Mouse (Mus musculus): ENCODE results near the gene Srsf2.
A peak's percentile ranks its signal among the peaks of the same experiment; 100 is the strongest.
"Not testable (repeated sequence)": the region's sequence is repeated elsewhere in the genome, so short reads cannot be mapped to it uniquely, and the experiment has no call there.

Gene Srsf2

DNA sequence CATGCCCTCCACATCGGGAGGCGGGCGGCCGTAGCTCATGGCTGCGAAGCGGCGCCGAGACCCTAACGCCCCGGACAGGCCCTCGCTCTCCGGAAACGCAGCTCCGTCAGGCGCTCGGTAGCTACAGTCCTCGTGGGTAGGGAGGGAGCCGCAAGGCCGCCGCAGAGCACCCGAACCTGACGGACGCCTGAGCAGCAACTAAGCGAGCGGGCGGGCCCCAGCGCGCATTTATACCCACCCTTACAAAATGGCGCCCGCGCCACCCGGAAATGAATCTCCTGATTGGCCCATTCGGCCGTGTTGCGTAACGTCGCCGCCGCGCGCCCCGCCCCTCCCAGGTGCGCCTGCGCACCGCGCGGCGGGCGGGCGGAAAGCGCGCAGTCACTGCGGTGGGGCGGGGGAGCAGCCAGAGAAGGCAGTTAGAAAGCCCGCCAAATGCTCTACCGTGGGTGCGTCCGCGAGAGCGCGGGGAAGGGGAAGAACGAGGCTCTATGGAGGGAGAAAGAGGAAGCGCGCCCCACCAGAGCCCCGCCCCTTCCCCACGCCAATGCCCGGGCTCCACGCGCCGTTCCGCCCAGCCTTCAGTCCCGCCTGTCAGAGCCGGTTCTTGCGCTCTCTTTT lies at the start of gene Srsf2:
Srsf2 (minus strand) TSS at position 204 of the 621 bp plus-strand sequence.
- peak; percentile 97 to 98 for DNase-seq

DNA sequence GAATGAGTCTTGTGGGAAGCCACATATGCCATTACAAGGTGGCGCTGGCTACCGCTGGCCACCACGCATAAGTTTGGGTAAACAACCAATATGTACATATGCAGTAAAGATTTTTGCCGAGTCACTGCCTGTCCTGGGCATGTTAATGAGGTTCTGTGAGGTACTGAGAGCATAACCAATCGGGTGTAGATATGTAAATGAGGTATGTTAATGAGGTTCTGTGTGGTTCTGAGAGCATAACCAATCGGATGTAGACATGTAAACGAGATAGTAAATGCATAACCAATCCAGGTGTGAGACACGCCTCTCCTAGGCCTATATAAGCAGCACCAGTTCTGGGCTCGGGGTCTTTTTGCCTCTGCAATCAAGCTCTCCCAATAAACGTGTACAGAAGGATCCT lies 49.7 kb upstream of the Srsf2 start:
- DNase-seq: not testable (repeated sequence)

DNA sequence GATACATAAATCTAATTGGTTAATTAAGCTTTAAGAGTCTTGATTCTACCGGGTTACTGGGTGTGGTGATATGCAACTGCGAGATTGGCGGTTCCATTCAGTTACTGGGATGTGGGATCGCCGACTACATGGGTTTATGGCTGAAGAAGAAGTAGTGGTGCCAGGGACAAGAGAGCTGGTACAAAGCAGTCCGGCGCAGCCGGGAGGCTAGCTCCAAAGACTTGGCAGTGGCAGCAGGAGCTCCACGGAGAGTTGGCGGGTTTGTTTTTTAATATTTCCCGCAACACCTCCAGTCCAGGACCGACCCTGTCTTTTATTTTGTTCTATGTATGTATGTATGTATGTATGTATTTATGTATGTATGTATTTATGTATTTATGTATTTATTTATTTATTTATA lies 46.4 kb upstream of the Srsf2 start:
- DNase-seq: no peak

DNA sequence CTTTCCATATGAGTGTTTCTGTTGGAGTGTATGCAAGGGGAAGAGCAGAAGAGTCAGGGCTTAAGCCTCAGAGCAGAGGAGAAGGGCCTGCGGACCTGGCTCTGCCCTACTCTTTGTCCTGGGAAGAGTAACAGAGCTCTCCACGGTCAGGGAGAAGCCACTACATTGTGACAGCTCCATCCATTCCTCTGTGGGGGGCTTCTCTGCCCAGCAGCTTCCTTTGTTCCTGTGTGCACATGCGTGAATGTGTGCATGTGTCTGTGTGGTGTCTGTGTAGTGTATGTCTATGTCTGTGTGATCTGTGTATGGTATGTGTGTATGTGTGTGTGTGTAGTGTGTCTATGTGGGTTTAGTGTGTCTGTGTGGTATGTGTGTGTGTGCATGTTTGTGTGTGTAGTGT lies 42.5 kb upstream of the Srsf2 start:
- no peak for DNase-seq

DNA sequence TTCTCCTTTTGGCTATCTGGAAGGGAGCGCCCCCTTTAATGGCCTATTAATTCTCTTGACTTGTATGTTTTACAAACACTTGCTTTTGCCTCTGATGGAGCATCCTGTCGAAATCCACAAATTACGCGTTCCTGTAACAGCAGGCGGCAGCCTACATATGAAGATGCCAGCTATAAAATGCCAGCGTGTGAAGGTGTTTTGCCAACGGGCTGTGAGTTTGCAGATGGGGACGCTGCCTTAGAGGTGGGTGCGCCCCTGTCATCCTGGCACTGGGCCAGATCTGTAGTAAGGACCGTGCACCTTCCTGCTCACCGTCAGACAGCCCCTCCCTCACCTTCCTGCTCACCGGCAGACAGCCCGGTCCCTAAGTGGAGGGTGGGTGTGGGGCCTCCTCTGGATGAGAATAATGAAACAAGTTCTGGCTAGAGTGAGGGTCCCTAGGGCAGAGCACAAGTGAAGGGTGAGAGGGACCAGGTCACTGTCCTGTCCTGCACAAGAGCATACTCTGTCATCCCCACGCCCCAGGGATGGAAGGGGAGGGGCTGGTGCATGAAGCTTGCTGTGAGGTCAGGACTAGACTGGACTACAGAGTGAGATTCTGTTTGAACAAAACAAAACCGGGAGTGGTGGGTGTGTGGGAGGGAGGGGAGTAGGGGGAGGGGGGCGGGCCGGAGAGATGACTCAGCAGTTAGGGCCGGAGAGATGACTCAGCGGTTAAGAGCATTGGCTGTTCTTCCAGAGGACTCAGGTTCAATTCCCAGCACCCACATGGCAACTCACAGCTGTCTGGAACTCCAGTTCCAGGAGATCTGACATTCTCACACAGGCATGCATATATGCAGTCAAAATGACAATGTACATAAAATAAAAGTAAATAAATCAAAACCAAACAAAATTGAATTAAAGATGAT lies 40.9 kb upstream of the Srsf2 start:
- DNase-seq: no peak

DNA sequence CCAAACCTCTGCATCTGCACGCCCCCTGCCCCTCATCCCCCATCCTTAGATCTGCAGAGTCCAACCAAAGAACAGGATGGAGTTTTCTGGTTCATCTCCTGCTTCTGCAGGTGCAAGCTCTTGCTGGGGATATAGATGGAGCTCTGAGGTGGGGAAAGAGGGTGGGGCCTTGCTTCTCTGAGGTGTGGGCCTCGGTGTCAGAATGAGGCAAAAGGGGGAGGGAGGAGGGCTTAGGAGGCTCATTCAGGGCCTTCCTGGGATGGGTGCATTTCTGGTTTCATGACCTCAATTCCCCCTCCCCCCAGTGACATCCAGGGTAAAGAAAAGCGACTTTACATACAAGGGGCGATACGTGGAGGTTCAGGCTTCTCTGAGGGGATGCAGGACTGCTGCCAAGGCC lies 34.2 kb upstream of the Srsf2 start:
- no peak for DNase-seq

DNA sequence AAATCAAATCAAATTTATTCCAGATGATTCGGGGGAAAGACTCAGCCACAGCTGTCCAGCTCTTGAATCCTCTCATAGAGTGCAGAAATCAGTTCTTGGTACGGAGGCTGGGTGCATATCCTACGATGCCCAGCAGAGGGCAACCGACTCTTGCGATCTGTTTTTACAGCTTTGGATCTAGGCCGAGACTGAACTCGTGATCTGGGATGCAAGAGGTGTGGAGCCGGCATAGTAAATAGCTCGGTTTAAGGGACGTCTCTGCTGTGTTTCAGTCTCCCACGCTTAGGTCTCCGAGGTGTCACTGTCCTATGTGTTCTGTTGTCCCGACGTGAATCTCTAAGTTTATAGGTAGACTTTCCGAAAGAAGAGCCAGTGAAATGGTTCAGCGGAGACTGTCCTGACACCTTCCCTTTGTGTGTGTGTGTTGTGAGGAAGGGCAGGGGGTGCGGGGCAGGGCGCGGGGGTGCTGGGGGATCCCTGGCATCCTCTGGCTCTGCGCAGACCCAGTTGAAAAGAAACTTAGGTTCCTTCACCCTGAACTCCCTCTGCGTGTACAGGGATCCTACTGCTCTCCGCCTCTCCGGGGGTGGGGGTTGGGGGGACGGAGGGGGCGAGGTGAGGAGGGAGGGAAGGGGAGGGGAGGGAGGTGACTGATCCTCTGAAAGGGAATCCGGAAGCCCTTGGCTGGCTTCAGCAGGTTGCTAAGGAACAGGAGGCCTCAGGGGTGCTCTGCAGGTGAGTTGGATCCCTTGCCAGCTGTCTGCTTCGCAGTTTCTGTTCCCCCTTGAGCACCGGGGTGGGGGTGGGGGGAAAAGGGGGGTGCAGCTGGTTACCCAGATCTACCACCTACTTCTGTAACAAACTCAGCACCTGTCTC lies 32.6 kb upstream of the Srsf2 start:
- peak; percentile 76 to 77 for DNase-seq

DNA sequence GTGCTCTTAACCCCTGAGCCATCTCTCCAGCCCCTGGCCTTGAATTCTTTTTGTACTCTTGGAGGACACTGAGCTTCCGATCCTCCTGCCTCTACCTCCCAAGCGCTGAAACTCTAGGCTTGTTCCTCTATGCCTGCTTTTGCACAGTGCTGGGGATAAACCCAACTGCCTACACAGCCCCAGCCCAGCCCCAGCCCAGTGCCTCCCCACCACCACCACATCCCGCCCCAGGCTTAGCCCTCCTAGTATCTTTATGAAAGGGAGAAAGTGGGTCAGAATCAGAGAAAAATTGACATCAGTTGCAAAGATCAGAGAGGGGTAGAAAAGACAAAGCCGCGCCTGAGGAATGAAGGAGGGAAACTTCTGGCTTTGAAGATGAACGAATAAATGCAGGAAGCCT lies 31.2 kb upstream of the Srsf2 start:
- no peak for DNase-seq

DNA sequence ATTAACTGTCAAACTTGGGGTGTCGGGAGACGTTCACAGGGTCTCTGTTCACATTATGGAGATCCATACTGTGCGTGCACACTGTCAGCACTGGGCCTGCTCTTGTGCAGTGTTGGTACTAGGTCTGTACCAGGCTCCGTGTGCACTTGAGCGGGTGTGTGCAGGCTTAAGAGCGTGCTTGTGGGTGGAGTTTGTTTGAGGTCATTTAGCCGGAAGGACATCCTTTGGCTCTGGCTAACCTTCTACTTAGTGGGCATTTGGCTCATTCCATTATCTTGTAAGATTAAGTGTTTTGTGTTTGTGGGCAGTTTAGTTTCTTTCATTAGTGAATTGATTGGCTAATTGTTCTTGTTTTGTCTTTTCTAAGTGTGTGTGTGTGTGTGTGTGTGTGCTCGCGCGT lies 29.6 kb upstream of the Srsf2 start:
- DNase-seq: no peak

DNA sequence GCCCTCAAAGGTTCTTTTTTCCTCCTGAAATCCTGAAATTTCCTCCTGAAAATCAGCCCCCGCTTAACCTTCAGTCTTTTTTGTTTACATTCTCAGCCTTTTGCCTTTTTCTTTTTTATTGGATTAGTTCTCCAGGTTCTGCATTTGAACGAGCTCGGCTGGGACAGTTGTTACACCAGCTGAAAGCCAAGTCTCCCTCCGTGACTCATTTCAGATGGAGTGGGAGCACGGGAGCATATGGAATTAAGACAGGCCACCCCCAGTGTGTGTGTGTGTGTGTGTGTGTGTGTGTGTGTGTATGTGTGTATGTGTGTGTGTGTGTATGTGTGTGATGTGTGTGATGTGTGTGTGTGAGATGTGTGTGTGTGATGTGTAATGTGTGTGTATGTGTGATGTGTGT lies 28.5 kb upstream of the Srsf2 start:
- DNase-seq: no peak

DNA sequence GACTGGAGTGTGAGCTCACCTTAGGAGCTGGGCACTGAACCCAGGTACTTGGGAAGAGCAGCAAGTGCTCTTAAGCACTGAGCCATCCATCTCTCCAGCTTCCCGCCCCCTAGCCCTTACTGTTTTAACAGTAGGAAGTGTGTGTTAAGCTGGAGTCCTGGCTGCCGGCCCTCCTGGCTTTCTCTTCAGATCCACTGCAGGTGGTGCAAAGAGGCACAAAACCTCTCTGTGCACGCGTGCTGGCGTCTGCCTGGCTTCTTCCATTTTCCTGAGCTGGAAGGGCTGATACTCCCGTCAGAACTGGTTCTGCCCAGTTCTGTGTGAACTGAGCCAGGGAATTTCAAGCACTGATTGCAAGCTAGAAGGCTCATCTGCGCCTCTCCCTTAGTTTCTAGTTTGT lies 27.9 kb upstream of the Srsf2 start:
- no peak for DNase-seq

DNA sequence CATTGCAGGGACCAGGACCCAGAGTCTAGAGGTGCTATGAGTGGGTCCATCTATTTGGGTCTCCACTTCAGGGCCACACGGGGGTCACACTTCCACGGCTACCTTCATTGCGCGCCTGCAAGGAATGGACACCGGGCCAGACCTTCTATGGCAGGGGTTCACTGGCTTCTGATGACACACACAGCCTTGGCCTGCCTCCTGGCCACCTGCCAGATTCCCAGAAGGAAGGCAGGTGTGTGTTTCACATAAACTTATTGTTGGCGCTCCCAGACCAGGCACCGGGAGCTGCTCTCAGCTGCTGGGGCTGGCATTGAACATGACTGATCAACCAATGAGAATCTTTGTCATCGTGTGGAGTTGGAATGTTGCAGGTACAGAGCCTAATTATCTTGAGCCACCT lies 25.6 kb upstream of the Srsf2 start:
- no peak for DNase-seq

DNA sequence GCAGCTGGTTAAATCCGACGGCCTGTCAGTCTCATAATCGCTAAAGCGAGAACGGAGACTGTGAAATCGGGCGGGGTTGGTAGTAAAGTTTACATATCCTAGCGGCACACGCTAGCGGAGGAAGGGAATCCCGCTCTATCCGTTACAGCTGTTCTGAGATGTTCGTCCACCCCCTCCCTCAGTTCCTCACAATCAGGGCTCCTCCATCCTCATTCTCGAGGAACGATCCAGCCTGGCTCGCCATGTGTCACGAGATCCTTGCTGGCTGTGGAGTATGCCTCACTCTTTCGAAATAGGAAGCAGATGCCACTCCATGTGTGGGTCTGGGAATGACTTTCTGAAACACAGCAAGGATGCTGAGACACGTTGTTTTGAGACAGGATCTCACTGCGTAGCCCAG lies 21.1 kb upstream of the Srsf2 start:
- no peak for DNase-seq

DNA sequence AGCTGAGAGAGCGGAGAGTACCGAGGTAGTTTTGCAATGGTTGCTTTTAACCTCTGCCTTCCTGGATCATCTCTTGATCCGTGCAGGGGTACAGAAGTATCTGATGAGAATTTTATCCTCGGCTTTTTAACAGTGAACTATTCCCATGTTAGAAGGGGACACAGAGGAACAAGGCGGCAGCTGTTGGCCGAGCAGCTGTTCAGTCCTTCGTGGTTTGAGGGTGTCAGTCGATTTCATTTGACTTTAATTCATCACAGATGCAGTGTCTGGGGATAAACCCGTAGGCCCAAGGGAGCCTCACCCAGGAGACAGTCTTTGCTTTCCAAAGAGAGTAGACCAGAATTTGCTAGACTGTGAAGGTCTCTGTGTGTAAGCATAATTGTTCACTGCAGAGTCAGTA lies 18.6 kb upstream of the Srsf2 start:
- no peak for DNase-seq

DNA sequence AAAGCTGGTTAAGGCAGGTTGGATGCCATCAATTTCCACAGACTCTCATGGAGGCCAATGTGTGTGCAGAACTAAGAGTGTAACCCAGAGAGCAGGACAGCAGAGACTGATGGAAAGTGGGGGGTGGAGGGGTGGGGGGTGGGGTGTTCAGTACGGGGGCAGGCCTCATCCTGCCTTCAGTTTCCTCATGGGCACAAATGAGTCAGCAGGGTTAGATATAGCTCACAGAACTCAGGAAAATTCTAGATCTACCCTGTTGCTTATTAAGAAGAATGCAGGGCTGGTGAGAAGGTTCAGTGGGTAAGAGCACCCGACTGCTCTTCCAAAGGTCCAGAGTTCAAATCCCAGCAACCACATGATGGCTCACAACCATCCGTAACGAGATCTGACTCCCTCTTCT lies 16.7 kb upstream of the Srsf2 start:
- DNase-seq: no peak

DNA sequence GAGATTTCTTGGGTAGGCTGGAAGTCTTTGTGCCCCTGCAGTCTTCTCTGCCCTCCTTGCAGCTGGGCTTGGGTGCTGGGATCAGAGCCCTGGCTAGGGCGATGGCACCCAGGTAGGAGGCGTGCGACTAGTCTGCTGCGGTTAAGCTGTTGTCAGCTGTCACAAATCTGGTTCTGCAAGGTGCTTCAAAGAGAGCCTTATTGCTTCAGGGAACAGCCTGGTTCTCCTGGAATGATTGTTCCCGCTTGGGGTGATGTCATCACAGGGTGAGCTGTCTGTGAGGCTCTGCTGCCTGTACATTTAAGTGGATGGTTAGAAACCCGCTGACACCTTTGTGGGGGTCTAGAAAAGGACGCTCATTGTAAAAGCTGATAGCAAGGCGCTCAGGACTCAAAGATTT lies 16.3 kb upstream of the Srsf2 start:
- DNase-seq: no peak

DNA sequence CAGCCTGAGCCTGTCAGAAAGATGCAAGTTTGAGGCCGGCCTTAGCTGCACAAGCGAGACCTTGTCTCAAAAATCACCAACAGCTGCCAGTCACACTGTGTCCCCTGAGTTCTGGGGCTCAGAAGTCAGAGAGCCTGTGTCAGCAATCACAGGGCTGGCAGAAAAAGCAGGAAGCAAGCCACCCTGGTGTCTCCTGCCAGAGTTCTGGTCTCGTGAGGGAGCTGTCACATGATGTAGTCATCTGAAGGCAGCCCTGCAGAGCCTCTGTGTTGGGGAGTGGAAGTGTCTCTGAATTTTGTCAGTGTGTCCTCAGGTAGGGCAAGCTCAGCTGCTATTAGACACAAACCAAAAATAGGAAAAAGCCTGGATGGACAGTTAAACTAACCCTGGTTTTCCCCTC lies 15.2 kb upstream of the Srsf2 start:
- DNase-seq: no peak

DNA sequence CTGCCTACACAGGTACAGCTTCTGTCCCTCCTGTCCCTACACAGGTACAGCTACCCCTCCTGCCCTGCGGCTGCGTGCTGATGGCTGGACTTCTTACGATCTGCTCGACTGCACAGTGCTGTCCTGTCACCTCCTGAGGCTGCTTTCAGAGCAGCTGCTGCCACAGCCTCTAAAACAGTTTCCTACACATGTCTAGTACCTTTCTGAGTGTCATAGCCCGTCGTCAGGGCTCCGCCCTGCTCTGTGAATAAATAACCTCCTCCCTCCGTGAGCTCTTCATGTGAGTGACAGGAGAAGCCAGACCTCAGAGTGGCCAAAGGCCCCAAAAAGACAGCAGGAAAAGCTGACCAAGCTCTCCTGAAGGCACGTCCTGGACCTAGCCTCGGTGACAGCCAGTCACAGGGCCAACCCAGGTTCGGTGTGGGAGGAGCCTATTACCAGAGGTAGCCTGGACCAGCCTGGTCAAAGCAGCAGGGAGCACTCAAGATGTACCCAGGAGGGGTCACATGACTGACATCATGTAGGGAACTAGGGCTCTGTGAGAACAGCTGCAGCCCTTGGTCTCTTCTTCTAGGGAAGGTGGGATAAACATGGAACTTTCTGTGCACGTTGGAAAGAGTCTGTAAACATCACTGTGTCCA lies 13.2 kb upstream of the Srsf2 start:
- no peak for DNase-seq

DNA sequence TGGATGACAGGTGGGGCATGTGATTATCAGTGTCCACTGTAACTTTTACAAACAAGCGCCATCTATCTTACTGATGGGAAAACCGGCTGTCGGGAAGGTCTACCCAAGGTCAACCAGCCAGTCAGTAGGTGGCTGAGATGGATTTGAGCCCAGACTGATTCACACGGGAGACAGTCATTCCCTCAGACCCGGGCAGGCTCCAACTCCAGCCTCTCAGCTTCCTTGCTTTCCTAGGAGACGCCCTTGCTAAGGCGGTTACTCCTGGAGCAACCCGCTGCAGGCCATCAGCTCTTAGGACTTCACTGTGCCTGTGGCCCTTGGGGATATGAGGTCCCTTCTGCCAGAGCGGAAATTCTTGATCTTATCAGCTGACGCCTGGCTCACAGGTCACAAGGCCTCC lies 11.6 kb upstream of the Srsf2 start:
- DNase-seq: no peak

DNA sequence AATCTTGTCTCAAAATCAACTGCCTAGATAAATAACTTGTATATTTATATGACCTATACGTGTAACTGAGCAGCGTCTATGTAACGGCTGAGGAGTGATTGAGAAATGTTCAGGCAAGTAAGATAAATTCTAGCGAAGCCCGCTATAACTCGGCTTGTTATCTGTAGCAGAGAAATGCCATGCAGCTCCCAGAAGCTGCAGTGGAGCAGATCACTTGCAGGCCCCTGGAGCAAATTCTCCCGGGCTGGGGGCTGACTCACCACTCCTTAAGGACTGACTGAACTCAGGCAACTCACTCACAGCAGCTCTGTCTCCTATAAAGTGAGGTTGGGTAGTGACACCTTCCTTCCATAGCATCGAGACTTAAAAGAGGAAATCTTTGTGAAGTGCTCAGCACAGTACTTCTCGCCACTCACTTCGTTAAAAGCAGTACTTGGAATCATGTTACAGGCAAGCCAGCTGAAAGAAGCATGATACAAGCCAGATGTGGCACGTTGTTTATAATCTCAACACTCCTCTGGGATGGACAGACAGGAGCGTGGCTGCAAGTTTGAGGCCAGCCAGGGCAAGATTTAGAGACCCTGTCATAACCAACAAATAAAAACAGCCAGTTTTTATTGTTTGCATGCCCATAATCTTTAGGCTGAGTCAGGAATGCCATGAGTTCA lies 4.4 kb upstream of the Srsf2 start:
- no peak for DNase-seq

DNA sequence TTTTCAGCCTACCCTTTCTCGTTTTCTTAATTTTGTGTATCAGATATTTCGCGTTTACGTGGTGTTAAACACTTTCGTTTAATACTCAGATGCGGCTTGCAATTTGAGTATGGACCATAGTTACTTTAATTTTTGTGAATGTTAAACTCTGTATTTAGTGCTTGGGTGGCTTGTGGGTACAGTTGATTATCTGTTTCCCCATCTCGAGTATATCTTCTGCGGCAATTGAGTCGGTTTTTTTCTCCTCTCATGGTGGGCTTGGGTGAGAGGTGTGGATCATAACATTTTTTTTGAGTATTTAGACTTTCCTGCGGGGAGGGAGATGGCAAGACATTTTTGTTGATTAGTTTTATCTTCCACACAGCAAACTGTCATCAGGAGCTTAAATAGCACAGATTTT lies 1.4 kb upstream of the Srsf2 start:
- no peak for DNase-seq

DNA sequence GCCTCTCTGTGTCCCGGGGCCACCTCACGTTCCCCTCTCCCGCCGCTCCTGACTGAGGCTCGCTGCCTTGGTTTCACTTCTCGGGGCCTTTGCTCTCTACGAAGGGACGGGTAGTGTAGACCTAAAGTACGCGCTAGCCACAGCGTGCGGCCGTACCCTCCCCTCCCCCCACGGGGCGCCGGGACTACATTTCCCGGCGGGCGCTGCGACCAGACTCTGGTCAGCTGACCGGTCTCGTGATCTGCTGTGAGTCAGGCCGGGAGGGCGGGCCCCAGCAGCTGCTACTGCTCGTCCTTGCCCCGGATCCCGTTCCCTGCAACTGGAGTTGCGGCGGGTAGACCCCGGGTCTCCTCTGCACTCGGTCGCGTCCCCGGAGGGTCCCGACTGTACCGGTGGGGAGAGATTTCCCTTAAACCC lies 626 bp upstream of the Srsf2 start:
- DNase-seq: peak; percentile 98 to 99
